In the genomic region with DNA sequence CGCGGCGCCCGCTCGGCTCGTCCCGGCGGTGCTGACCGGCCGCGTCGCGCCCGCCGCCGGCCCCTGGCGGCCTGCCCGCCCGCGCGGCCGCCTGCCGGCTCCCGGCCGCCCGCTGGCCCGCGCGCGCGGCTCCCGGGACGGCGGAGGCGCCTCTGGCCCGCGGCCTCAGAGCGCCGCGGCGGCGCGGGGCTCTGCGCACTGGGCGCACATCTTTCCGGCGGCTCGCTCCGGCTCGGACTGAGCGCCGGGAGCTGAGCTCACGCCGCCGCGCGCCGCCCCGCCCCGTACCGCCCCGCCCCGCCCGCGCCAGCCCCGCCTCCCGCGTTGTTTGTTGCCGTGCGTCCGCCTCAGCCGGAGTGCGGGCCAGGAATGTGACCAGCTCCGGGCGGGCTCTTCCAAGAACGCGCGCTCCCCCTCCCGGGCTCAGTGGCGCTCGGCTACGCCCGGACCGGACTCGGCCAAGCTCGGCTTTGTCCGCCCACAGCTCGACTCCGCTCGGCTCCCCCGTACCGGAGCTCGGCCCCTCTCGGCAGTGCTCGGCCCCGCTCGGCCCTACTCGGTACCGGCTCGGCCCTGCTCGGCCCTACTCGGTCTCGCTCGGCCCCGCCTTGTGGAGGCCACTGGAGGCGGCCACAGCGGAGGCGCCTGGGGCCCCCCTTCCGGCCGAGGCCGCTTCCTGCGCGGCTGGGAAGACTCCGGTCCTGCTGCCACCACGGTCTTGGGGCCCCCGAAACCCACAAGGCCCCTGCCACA, we compare ENCODE assay signal across 8 mouse cellular contexts. TPM values are rescaled to one million over a fixed set of nuclear protein-coding genes. Genes with fewer than 3 reads are reported as not detected.
A peak's percentile ranks its signal among the peaks of the same experiment; 100 is the strongest.
DNase-seq lines count a peak whose midpoint lies in the region; ATAC-seq and TF ChIP-seq lines count a peak whose summit lies in the region.

No protein-coding gene starts in this region.

- H3K79me2 ChIP-seq in MEL (ENCODE audit: control insufficient read depth, insufficient read depth, low read length, poor library complexity), result peaks cover 28% of the 10 kb centered on the region

- TF ChIP-seq CTCF in MEL (IDR thresholded peaks at IDR 0.05 in 2 of 3, conservative IDR thresholded peaks at IDR 0.05 in 1 of 3; ENCODE audit: control insufficient read depth in 1 of 3, insufficient read depth in 1 of 3, low read depth in 2 of 3, low read length in 3 of 3, poor library complexity in 1 of 3, severe bottlenecking in 1 of 3), result peak in 2 of 3 experiments; percentile 26 to 39; a peak in 3 of 6 replicates
- TF ChIP-seq CTCF in cerebellum, adult 2 months (IDR thresholded peaks at IDR 0.05; ENCODE audit: borderline replicate concordance, insufficient read depth, low read depth, low read length), result no peak
- TF ChIP-seq CTCF in lung, postnatal 0 days (IDR thresholded peaks at IDR 0.05), result peak; percentile 59

- peak overlapping the region; percentile 71 for H3K27ac ChIP-seq in MEL (ENCODE audit: control insufficient read depth, low read depth, low read length)
- H3K27ac ChIP-seq in cerebellum, adult 2 months (ENCODE audit: insufficient read depth, low read length), result peak overlapping the region; percentile 99
- peak overlapping the region; percentile 98 for H3K27ac ChIP-seq in hindbrain, embryonic 10.5 days
- H3K27ac ChIP-seq in lung, postnatal 0 days (ENCODE audit: low read length), result peak overlapping the region; percentile 97

- no peak for TF ChIP-seq RAD21 in MEL (IDR thresholded peaks at IDR 0.05; ENCODE audit: low read depth, low read length)

- H3K4me3 ChIP-seq in MEL (ENCODE audit: control insufficient read depth in 1 of 2, insufficient read depth in 1 of 2, low read depth in 2 of 2, low read length in 2 of 2), result peak overlapping the region; percentile 62 to 63
- peak overlapping the region; percentile 78 for H3K4me3 ChIP-seq in cerebellum, adult 2 months (replicated peaks; ENCODE audit: insufficient read depth, low read depth, low read length)
- peak overlapping the region; percentile 95 for H3K4me3 ChIP-seq in hindbrain, embryonic 10.5 days
- peak overlapping the region; percentile 26; the same call in 1 of the 2 replicates for H3K4me3 ChIP-seq in lung, postnatal 0 days (ENCODE audit: low read depth, low read length)

- peak; percentile 97 for DNase-seq in MEL (ENCODE audit: low read depth, low spot score)
- peak; percentile 98 to 100 for DNase-seq in cerebellum, adult 2 months
- peak; percentile 98 for DNase-seq in forelimb bud, embryonic 11.5 days (ENCODE audit: low read depth, low spot score)
- DNase-seq in hindbrain, embryonic 10.5 days (ENCODE audit: low spot score), result peak; percentile 100
- peak; percentile 99 for DNase-seq in layer of hippocampus, adult 9-11 months
- peak; percentile 98 for DNase-seq in lung, postnatal 0 days (ENCODE audit: low spot score)
- DNase-seq in ovary, postnatal 14 days (ENCODE audit: low spot score), result peak; percentile 100
- DNase-seq in thymus, postnatal 14 days, result peak; percentile 99

- peaks cover 11 to 24% of the 10 kb centered on the region in 2 experiments for H3K4me1 ChIP-seq in MEL (ENCODE audit: control insufficient read depth in 1 of 2, insufficient read depth in 2 of 2, low read length in 2 of 2)
- H3K4me1 ChIP-seq in cerebellum, adult 2 months (ENCODE audit: control insufficient read depth, insufficient read depth, low read length), result peaks cover 3% of the 10 kb centered on the region
- peaks cover 53% of the 10 kb centered on the region for H3K4me1 ChIP-seq in hindbrain, embryonic 10.5 days (replicated peaks)
- H3K4me1 ChIP-seq in lung, postnatal 0 days (ENCODE audit: insufficient read depth, low read depth, low read length), result peaks cover 27% of the 10 kb centered on the region

- H3K27me3 ChIP-seq in MEL (ENCODE audit: control insufficient read depth in 1 of 2, insufficient read depth in 2 of 2, low read length in 2 of 2), result peaks cover 0 to 2% of the 10 kb centered on the region in 2 experiments; a peak in 2 of 4 replicates
- no peaks in the 10 kb centered on the region for H3K27me3 ChIP-seq in cerebellum, adult 2 months (ENCODE audit: control insufficient read depth, insufficient read depth, low read length)
- peaks cover 7% of the 10 kb centered on the region; the same call in 1 of the 2 replicates for H3K27me3 ChIP-seq in hindbrain, embryonic 10.5 days (ENCODE audit: insufficient read depth, poor library complexity, severe bottlenecking)
- H3K27me3 ChIP-seq in lung, postnatal 0 days (replicated peaks; ENCODE audit: insufficient read depth, low read length), result no peaks in the 10 kb centered on the region

- H3K9ac ChIP-seq in MEL (ENCODE audit: control insufficient read depth, low read depth, low read length, poor library complexity, severe bottlenecking), result peak overlapping the region; percentile 93
- peak overlapping the region; percentile 84 for H3K9ac ChIP-seq in lung, postnatal 0 days (replicated peaks; ENCODE audit: low read depth)

- WGBS in cerebellum, adult 2 months, result 10% methylated on average over 102 of the region's 116 CpGs
- WGBS in hindbrain, embryonic 10.5 days, result 5% methylated on average over 115 of the region's 116 CpGs
- 0% methylated on average over 27 of the region's 116 CpGs for WGBS in lung, postnatal 0 days

- no peaks in the 10 kb centered on the region for H3K9me3 ChIP-seq in MEL (replicated peaks; ENCODE audit: insufficient read depth, low read length)
- H3K9me3 ChIP-seq in hindbrain, embryonic 10.5 days, result no peaks in the 10 kb centered on the region
- H3K9me3 ChIP-seq in lung, postnatal 0 days (ENCODE audit: low read length), result no peaks in the 10 kb centered on the region

- peak; percentile 98 for ATAC-seq in lung, postnatal 0 days

- H3K36me3 ChIP-seq in MEL (ENCODE audit: control insufficient read depth in 1 of 2, insufficient read depth in 2 of 2, low read length in 2 of 2), result peaks cover 0 to 6% of the 10 kb centered on the region in 2 experiments; a peak in 2 of 4 replicates
- peaks cover 6% of the 10 kb centered on the region; the same call in 1 of the 2 replicates for H3K36me3 ChIP-seq in hindbrain, embryonic 10.5 days
- H3K36me3 ChIP-seq in lung, postnatal 0 days (ENCODE audit: insufficient read depth, low read length), result no peaks in the 10 kb centered on the region

- TF ChIP-seq POLR2A in MEL (IDR thresholded peaks at IDR 0.05; ENCODE audit: control insufficient read depth in 1 of 2, insufficient read depth in 1 of 2, low read depth in 1 of 2, low read length in 2 of 2, poor library complexity in 1 of 2), result peak; percentile 66 to 80; a peak in 3 of 4 replicates
- TF ChIP-seq POLR2A in cerebellum, adult 2 months (IDR thresholded peaks at IDR 0.05; ENCODE audit: borderline replicate concordance, insufficient read depth, low read length), result peak; percentile 74

- H3K4me2 ChIP-seq in lung, postnatal 0 days (replicated peaks; ENCODE audit: low read depth, low read length), result peak overlapping the region; percentile 83

- TF ChIP-seq EP300 in MEL (IDR thresholded peaks at IDR 0.05; ENCODE audit: low read depth in 1 of 2, low read length in 2 of 2), result no peak
- no peak for TF ChIP-seq EP300 in lung, postnatal 0 days (IDR thresholded peaks at IDR 0.05)

TF ChIP-seq in MEL, 35 proteins besides CTCF, POLR2A, EP300 and RAD21 (continues in another document):
- TF ChIP-seq BHLHE40 (IDR thresholded peaks at IDR 0.05; ENCODE audit: borderline replicate concordance, low read depth, low read length) (no peak), MXI1 (IDR thresholded peaks at IDR 0.05; ENCODE audit: low read depth, low read length) (no peak), GATA1 (IDR thresholded peaks at IDR 0.05; ENCODE audit: low read depth, low read length) (no peak), SMC3 (IDR thresholded peaks at IDR 0.05; ENCODE audit: low read depth, low read length) (no peak), KAT2A (conservative IDR thresholded peaks at IDR 0.05; ENCODE audit: low read depth, low read length) (peak; percentile 65), ZKSCAN1 (IDR thresholded peaks at IDR 0.05; ENCODE audit: low read depth, low read length) (no peak), NRF1 (IDR thresholded peaks at IDR 0.05; ENCODE audit: insufficient read depth, low read depth, low read length, poor library complexity, severe bottlenecking) (no peak), POLR2AphosphoS2 (IDR thresholded peaks at IDR 0.05; ENCODE audit: low read length) (peak; percentile 46; the same call in 1 of the 2 replicates), MEF2A (IDR thresholded peaks at IDR 0.05; ENCODE audit: extremely low read depth, insufficient replicate concordance, low read depth, low read length, poor library complexity, severe bottlenecking) (no peak), ZMIZ1 (IDR thresholded peaks at IDR 0.05; ENCODE audit: low read depth, low read length) (peak; percentile 56; the same call in 1 of the 2 replicates), MYC (IDR thresholded peaks at IDR 0.05; ENCODE audit: low read depth, low read length) (no peak), MAX (IDR thresholded peaks at IDR 0.05; ENCODE audit: low read length) (no peak), NELFE (IDR thresholded peaks at IDR 0.05; ENCODE audit: low read depth, low read length) (no peak), ETS1 (IDR thresholded peaks at IDR 0.05; ENCODE audit: low read depth, low read length) (no peak), SIN3A (IDR thresholded peaks at IDR 0.05; ENCODE audit: low read length) (peak; percentile 48; the same call in 1 of the 2 replicates), CHD2 (IDR thresholded peaks at IDR 0.05; ENCODE audit: low read length) (no peak), MAZ (IDR thresholded peaks at IDR 0.05; ENCODE audit: low read depth, low read length) (peak; percentile 56; the same call in 1 of the 2 replicates), TCF12 (IDR thresholded peaks at IDR 0.05; ENCODE audit: low read depth, low read length) (peak; percentile 23; the same call in 1 of the 2 replicates), USF2 (IDR thresholded peaks at IDR 0.05; ENCODE audit: borderline replicate concordance in 1 of 2, insufficient read depth in 1 of 2, low read depth in 1 of 2, low read length in 2 of 2) (no peak)

RNA-seq across cellular contexts. Expression of a gene that starts 0.6 kb away (rescaled TPM):
- 6.2 and 6.9 TPM in 2 replicates for total RNA-seq in MEL (2012; rRNA removed)
- polyA plus RNA-seq in MEL (2012; ENCODE audit: insufficient read depth in 1 of 2, insufficient read length in 2 of 2, low read depth in 1 of 2, low replicate concordance in 2 of 2, missing spikeins in 1 of 2), result 10 to 100 TPM in 1 of 2 experiments, not detected in 1; 16.1 TPM
- 87.2 and 106 TPM in 2 replicates for polyA plus RNA-seq in cerebellum, adult 2 months (2012; rRNA removed)
- 9.3 and 10.1 TPM in 2 replicates for polyA plus RNA-seq in hindbrain, embryonic 10.5 days (2016; fragmentation: Nextera tagmentation; extraction: Ambion mirVana)
- polyA plus RNA-seq in lung, postnatal 0 days (2015; fragmentation: Nextera tagmentation; extraction: Ambion mirVana), result 22.6 and 23.2 TPM in 2 replicates

RNA-seq across cellular contexts. Expression of a gene that starts 26.6 kb away (rescaled TPM):
- 14.1 and 18.6 TPM in 2 replicates for total RNA-seq in MEL (2012; rRNA removed)
- 10 to 100 TPM in 1 of 2 experiments, not detected in 1; 34.4 TPM for polyA plus RNA-seq in MEL (2012; ENCODE audit: insufficient read depth in 1 of 2, insufficient read length in 2 of 2, low read depth in 1 of 2, low replicate concordance in 2 of 2, missing spikeins in 1 of 2)
- polyA plus RNA-seq in cerebellum, adult 2 months (2012; rRNA removed), result 94.5 and 109 TPM in 2 replicates
- polyA plus RNA-seq in hindbrain, embryonic 10.5 days (2016; fragmentation: Nextera tagmentation; extraction: Ambion mirVana), result 115 and 118 TPM in 2 replicates
- 61.4 and 66.6 TPM in 2 replicates for polyA plus RNA-seq in lung, postnatal 0 days (2015; fragmentation: Nextera tagmentation; extraction: Ambion mirVana)

Comparison
In these comparisons a context has a peak if more than half of its experiments do, and no peak if none do; other contexts are left out.
1. Peak in every context shown above with its lines: DNase-seq, ATAC-seq, H3K4me3 ChIP-seq and H3K27ac ChIP-seq.
2. H3K4me3 ChIP-seq: peak in every context shown above with its lines; median percentile 95 in hindbrain, embryonic 10.5 days; 78 in cerebellum, adult 2 months; 62 in MEL; 26 in lung, postnatal 0 days.